Mouse (Mus musculus): Measurements from ENCODE around the gene Gm11084.
"Not testable (repeated sequence)": the region's sequence is repeated elsewhere in the genome, so short reads cannot be mapped to it uniquely, and the experiment has no call there.

Gm11084 gene

DNA sequence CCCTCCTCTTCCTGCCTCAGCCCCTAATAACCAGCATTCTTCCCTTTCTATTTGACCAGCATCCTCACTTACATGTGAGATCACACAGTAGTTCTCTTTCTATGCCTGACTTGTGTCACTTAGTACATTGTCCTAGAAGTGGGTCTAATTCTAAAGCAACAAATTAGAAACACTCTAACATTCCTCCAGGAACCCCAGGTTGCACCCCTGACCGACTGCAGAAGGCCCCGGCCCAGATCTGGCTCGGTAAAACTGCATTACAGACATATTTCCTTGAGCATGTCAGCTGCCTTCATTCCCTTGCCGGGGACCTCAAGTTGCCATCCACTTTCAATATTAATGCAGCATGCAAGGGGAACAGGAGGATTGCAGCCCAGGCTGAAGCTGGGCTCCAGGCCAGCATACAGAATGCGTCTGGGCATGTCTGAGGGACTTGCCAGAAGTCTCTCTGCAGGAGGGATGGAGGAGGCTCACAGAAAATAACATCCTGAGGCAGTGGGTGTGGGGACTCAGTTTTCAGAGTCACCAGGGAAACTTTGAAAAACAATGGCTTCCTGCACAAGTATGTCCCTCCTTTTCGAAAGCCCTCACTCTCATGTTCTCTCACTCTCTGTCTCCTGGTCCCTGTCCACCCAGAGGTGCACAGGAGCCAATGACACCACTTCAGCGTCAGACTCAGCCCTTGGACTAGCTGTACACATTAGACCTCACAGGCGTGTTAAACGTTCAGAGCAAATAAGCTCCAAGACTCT is 9.0 kb upstream of the Gm11084 start:
- peak in 1 of 2 experiments; percentile 56 for DNase-seq (ENCODE audit: low spot score in 2 of 2)

DNA sequence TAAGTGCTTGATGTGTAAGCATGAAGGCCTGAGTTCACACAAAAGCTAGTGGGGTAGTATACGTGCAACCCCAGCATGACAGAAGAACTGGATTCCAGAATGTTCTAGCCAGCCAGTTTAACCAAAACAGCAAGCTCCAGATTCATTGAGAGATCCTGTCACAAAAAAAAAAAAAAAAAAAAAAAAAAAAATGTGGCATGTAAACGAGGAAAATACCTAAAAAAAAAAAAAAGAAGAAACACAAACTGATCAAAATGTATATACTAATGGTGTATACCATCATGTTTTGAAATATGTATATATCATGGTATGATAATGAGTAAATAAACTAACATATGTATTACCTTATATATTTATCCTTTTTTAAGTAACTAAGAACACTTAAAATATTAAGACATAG is 7.6 kb upstream of the Gm11084 start:
- no peak for DNase-seq (ENCODE audit: low spot score in 2 of 2)

DNA sequence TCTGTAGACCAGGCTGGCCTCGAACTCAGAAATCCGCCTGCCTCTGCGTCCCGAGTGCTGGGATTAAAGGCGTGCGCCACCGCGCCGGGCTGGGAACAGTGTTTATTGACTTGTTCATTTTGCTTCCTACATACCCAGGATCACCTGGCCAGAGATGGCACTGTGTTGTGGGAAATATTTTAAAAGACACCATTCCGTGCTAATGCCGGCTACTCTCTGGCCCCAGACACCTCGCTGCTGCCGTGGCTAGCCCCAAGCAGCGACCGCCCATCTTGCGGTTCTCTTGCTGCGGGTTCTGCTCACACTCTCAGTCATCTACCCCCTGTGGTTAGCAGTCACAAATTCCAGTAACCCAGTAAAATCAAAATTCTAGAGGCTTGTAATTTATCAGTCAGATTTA is 6.0 kb upstream of the Gm11084 start:
- DNase-seq (ENCODE audit: low spot score in 2 of 2): no peak

DNA sequence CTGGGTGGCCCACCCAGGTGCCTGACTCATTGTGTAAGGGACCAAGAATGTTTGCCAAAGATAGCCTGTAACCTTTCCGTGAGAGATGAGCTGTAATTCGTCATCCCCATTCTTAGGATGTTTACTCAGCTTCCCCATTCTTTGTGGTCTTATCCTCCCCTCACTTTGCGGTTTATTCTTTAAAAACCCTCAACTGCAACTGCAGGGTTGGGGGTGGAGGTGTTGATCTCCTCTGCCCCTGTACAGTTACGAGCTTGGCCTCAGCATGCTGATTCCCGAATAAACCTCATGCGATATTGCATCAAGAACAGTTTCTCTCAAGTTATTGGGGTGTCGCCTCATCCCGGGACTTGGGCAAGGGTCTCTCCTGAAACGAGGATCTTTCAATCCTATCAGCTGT is 2.4 kb upstream of the Gm11084 start:
- DNase-seq (ENCODE audit: low spot score in 2 of 2): not testable (repeated sequence)

DNA sequence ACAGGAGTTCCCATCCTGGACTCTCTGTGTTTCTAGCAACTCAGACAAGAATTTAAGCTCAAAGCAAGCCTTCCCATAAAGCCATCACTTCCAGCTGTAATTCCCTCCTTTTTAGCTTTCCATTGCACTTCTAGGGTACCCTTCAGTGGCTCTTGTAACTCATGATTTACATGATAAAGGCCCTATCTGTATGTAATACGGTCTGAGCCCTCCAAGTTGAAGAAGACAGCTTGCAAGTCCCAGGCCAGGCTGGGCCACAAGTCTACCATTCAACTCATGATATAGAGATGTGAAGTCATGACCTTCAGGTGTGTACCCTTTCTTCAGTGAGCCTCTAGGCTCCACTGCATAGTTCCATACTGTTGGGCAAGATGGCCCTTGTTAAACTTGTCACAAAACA is 1.0 kb downstream of the Gm11084 start:
- no peak for DNase-seq (ENCODE audit: low spot score in 2 of 2)

DNA sequence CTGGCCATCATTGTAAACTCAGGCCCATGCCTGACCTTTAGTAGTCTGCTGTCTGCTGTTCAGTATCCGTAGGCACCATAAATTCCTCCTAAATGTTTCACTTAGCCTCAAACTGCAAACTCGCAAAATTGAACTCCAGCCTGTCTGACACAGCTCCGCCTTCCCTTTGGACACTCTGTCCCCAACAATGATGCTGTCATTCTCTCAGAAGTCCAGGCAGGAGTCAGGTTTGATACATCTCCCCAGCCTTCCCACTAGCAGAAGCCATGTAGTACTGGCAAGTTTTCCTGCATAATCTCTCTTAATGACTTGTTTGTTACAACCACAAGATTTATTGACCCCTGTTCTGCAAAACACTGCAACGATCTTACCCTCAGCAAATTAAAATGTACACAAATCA is 1.7 kb downstream of the Gm11084 start:
- no peak for DNase-seq (ENCODE audit: low spot score in 2 of 2)

DNA sequence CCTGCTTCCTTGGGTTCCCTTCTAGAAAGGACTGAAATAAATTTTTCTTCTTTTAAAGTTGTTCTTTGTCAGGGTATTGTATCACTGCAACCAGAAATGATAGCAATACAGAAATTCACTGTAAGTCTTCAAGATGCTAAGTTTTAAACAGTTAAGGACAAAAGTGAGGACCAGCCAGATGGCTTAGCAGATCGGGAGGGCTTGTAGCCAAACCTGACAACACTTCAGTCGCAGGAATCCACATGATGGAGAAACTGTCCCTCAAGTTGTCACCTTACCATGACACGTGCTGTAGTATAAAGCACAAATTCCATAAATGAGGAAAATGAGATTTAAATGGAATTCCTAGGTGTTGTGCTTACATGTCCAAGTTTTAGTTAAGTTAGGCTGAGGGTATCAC is 3.3 kb downstream of the Gm11084 start:
- DNase-seq (ENCODE audit: low spot score in 2 of 2): no peak

DNA sequence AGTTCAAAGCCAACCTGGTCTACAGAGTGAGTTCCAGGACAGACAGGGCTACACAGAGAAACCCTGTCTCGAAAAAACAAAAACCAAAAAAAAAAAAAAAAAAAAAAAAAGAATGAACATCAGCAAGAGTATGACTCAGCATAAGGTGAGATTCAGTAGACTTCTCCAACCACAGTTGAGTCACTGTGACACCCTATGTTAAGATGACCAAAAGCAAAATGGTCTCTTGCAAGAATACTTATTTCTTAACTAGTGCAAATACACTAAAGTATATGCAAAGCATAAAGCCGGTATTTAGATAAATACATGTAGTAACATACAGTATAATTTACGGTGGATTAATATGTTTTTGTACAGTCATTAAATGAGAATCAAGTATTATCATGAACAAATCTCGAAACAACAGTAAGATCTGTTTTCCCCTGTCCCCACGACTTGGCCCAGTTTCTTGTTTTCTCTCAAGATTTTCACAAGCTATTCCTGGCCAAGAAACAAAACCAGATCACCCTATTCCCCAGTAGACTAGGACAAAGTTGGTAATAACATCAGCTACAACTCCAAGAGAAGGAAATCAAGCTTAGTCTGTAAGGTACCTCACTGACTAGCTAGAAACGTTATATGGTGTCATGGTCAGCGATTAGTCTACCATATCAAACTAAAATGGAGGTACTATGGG is 4.3 kb downstream of the Gm11084 start:
- no peak for DNase-seq (ENCODE audit: low spot score in 2 of 2)

DNA sequence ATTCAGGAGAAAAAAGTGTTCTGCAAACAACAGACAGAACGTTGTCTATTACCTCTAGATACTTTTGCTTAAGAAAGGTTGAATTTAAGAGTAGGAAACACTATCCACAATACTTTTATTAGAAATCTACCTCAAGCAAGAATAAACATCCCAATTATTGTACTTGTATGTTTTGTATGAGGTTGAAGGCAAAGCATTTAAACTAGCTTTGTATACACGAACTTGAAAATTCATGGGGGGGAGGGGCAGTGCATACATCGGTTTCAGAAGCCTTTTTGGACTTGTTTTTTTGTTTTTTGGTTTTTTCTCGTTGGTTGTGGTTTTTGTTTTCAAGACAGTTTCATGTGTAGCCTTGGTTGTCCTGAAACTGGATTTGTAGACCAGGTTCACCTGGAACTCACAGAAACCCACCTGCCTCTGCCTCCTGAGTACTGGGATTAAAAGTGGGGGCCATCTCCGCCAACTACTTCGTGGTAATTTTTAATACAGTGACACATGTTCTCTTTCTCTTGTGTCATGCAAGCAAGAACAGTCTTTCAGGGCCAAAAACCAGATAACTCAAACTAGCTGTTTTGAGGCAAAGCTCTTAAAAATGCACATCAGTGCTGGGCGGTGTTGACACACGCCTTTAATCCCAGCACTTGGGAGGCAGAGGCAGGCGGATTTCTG is 4.9 kb downstream of the Gm11084 start:
- no peak for DNase-seq (ENCODE audit: low spot score in 2 of 2)

DNA sequence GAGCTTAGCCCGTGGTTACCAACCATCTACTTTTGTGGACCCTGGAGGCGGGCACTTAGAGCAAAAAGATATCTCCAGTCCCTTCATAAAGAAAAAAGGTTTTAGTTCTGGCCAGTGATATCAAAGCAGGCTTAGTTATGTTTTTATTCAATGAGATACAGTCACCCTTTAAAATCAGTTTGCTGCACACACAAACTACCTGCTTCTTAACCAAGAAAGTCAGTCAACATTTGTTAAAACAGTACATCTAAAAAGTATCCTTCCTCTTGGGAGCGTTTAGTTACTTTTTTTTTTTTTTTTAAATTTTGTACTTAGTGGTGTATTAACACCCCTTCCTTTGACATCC is 5.5 kb downstream of the Gm11084 start:
- DNase-seq (ENCODE audit: low spot score in 2 of 2): no peak

DNA sequence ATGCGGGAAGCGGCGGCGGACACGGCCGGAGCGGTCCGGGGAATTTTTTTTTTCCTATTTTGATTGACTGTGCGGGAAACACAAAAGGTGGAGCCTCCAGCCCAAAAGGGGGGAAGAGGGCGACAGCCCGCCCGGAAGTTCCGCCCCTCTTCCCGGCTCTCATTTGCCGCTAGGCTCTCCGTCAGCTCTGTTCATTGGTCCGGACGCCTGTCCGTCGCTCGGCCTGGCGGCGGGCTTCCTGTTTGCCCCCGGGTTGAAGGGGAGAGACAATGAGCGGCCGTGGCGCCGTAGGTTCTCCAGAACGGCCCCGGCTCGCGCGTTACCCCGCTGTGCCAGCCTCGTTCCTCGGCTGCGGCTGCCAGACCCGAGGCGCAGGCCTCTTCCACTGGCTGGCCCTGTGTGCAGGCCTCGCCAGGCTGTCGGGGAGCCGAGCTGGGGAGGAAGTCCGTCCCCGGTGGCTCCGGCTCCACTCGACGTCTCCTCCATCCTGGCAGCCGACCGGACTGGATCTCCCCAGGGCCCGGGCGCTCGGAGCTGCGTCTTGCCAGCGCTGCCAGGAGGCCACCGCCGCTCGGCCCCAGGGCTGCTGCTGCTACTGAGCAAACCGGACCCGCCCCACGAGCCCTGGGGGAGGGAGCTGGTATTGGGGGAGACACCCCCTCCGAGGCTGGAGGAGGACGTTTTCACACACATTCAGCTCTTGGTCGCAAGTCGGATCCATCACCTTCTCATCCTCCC is 6.0 kb downstream of the Gm11084 start, which contains the start of gene Sp3:
Gene Sp3 (minus strand): TSS at position 110 of the 738 bp plus-strand sequence.
- DNase-seq (ENCODE audit: low spot score in 2 of 2): peak; percentile 96 to 97

DNA sequence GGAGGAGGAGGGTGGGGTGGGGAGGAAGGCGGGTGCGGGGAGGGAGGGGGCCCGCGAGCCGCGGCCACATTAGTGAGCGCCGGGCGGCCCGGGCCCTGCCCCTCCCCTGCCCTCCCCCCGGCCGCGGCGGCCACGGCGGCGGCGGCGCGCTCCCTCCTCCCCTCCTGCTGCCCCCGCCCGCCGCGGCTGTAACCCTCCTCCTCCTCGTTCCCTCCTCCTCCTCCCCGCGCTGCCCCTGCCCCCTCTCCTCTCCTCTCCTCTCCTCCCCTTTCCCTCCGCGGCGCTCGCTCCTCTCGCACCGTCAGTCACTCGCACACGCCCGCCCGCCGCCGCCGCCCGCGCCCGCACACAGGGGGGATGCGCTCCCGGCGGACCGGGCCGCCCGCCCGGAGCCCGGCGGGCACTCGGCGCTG is 6.9 kb downstream of the Gm11084 start:
- peak; percentile 85 to 95 for DNase-seq (ENCODE audit: low spot score in 2 of 2)

DNA sequence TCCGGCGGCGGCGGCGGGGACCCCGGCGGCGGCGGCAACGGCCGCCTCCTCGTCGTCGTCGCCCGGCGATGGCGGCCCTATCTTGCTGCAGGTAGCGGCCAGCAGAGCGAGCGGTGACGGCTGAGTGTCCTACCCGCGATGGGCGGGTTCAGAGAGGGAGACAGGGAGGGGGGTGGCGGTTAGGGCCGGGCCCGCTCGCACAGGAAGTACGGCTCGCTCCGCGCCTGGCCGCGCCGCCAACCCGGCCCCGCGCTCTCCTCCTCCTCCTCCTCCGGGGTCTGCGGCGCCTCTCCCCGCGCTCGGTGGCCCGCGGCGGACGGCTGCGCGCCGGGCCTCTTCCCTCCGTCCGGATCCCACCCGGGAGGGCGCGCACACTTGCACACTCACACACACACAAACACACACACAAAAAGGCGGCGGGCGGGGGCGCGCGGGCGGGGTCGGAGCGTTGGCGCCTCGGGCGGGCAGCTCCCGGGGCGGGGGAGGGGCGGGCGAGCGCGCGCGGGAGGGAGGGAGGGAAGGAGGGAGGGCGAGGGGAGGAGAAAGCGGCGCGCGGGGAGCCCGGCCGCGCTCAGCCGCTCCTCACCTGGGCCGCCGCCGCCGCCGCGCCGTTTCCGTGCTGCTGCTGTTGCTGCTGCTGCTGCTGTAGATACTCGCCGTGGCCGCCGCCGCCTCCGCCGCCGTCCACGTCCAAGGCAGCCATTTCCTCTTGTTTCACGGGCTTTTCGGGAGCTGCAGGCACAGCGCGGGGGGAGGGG is 7.4 kb downstream of the Gm11084 start:
- peak; percentile 85 to 87 for DNase-seq (ENCODE audit: low spot score in 2 of 2)

DNA sequence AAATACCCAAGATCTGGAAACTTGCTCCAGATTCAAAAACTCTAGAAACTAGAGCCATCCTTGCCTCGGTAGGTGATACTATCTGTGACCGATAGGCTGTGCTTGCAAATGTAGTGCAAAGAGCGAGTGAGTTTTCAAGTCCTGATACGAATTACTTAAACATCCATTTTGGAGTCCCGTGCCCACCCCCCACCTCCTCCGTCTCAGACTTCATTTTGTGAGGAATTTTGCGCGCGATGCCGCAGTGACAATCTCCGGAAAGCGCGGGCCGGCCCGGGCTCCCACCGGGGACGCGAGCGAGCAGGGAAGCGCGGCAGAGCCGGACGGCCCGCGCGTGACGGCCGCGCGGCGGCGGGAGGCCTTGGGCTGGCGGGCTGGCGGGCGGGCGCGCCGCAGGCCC is 8.0 kb downstream of the Gm11084 start:
- DNase-seq (ENCODE audit: low spot score in 2 of 2): no peak

DNA sequence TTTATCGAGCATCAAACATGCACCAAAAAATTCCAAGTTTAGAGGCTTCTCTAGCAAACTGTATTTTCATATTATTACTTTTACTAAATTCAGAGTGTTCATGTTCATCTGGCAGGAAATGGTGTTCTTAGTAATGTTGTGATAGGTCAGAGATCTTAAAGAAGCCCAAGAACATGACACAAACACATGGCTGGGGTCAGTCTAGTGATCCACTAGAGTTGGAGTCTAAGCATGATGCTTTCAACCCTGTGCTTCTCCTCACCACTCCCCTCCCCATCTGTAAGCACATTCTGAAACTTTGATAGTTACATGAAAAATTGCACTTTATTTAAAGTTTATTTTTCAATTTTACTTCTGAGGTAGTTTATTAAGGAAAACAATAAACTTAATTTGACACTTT is 9.2 kb downstream of the Gm11084 start:
- no peak for DNase-seq (ENCODE audit: low spot score in 2 of 2)

DNA sequence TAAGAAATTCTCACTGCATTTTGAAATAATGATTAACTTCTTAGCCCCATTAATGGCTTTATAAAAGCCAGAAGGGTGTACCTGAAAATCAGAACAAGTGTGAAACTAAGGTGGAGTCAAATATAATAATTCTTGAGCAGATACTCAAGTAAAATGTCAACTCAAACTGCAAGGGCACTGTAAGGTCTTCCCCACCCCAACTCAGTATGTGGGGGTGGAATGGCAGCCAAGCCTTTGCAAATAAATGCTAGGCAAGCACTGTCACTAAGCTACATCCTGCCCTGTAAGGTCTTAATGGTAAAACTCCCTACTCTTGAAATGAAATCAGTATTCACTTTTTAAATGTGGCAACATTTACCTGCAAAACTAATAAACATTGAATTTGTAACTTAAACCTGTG is 10.5 kb downstream of the Gm11084 start:
- no peak for DNase-seq (ENCODE audit: low spot score in 2 of 2)

DNA sequence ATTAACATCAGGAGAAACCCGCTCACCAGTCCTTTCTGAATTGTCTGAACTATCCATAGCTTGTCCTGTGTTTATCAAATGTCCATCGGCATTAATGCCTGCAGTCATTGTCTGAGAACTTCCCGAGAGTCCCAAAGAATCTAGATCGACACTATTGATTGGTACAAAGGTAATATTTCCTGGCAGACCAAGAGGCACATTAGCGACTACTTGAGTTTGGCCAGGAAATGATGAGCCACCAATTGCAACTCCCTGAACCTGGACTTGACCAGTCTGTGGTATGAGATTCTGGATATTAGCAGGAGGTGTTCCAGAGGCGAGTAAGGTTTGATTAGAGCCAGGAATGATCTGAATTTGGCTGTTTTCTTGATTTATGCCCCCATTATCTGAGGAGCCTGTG is 15.7 kb downstream of the Gm11084 start:
- DNase-seq (ENCODE audit: low spot score in 2 of 2): no peak

DNA sequence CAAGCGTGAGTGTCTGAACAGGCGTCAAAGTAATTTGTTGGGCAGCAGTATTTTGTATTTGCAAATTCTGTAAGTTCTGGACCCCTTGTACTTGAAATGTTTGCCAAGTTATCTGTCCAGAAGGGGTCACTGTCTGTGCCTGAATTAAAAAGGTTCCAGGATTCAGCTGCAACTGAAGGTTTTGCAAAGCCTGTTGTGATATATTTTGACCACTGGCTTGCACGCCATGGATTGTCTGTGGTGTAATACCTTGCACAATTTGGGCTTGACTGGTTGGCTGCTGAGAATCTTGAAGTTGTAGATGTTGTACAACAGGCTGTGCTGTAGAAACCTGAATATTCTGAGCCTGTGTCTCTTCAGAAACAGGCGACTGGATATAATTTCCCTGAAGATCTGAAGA is 16.2 kb downstream of the Gm11084 start:
- DNase-seq (ENCODE audit: low spot score in 2 of 2): no peak

DNA sequence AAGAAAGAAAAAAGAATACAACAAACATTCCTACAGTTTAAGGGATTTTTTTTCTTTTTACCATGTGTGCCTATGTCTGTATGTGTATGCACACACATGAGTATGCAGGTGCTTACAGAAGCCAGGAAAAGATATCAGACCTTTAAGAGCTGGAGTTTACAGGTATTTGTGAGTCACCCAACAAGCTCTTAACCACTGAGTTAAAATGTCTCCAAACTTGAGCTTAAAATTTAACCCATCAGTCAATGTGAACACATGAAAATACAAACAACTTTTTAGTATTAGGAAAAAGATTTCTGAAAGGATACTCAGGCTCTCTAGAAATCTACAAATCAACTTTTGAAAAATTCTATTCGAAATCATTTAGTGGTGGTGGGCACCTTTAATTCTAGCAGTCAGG is 18.0 kb downstream of the Gm11084 start:
- DNase-seq (ENCODE audit: low spot score in 2 of 2): no peak

DNA sequence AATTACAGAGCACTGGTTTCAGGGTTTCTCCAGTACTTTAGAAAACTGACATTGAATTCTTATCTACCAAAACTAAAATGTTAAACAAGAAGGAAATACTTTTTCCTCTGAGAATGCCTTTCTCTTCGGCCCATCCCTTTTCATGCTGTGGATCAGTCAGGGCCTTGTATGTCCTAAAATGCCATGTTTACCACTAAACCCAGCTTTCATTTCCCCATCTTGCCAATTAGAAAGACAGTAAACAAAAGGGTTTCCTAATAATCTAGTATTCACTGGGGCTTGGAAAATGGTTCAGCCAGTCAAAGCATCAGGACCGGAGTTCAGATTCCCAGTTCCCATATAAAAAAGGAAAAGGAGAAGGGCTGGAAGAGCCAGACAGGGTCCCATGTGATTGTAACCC is 21.1 kb downstream of the Gm11084 start:
- no peak for DNase-seq (ENCODE audit: low spot score in 2 of 2)

DNA sequence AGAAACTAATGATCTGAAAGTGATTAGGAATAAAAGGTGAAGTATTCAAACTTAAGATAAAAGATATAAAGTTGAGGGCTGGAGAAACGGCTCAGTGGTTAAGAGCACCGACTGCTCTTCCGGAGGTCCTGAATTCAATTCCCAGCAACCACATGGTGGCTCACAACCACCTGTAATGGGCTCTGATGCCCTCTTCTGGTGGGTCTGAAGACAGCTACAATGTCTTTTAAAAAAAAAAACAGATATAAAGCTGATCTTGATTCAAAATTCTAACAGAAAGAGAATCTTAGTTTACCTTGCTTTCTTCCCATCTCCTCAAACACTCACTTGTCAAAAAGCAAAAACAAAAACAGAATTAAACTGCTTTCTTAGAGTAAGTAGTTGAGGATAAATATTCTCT is 30.1 kb downstream of the Gm11084 start:
- DNase-seq (ENCODE audit: low spot score in 2 of 2): no peak

DNA sequence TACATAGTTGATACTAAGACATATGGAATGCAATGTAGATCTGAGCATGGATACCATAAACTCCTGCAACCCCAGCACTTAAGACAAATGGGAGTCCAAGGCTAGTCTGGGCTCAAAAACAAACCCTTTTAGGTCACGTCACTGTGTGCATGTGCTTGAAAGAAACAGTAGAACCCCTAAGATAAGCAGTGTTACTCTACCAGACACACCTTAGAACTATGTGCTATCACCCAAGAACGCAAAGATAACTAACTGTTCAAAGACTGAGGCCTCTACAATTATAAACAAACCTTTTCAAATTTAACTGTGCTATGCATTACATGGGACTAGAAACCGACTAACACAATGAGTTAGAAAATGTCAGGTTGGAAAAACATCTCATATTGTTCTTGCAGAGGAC is 33.5 kb downstream of the Gm11084 start:
- DNase-seq (ENCODE audit: low spot score in 2 of 2): no peak
